Mouse (Mus musculus): Measurements from ENCODE around the gene Pou3f3. TPM values are rescaled to one million over a fixed set of nuclear protein-coding genes. Genes with fewer than 3 reads are reported as not detected.

The Pou3f3 gene
- polyA plus RNA-seq (2015; fragmentation: Nextera tagmentation; extraction: Ambion mirVana), result 0.05 and 0.52 TPM in 2 replicates

DNA sequence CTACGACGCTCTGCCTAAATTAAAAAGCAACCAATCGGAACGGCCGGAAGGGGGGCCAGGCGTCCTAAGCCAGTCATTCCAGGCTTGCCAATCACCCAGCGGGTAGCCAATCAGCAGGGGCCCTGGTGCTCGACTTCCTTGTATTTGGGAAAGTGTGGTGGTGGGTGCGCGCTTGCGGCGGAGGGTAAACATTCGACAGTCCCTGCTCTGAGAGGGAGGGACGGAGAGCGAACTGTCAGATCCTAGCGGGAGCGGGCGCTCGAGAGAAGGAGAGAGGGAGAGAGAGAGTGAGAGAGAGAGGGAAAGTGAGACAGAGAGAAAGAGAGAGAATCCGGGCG is at the start of gene Pou3f3:
Gene Pou3f3, plus strand, starts transcription at position 191 of the 338 bp plus-strand sequence.

Other genes starting within 250 kb of the Pou3f3 start
- gene Mrps9, start 155.5 kb downstream of the Pou3f3 start, polyA plus RNA-seq (2015; fragmentation: Nextera tagmentation; extraction: Ambion mirVana), result 49.1 and 73.0 TPM in 2 replicates